Mouse (Mus musculus) hindbrain, postnatal 0 days (tissue): Measurements from ENCODE around the gene Gm3409. TPM values are rescaled to one million over a fixed set of nuclear protein-coding genes. Genes with fewer than 3 reads are reported as not detected.
A peak's percentile ranks its signal among the peaks of the same experiment; 100 is the strongest.

ENCODE experiments used
- ATAC-seq: fragments of 200-750 bp; cut with Nextera tagmentation; 2 replicates; pipeline ENCODE4 v1.8.0; 2017; ENCODE audit warnings: mild to moderate bottlenecking, moderate TSS enrichment, moderate library complexity
- DNase-seq: peaks from one replicate; pipeline ENCODE4 v3.0.0-alpha.2; 2015; ENCODE audit warnings: low spot score
- H3K27ac ChIP-seq: fragments of 300-500 bp; sonication (generic); 2 replicates; pipeline ENCODE4 v1.5.1; 2014; ENCODE audit warnings: mild to moderate bottlenecking
- H3K27me3 ChIP-seq: fragments of 300-500 bp; sonication (generic); 2 replicates; pipeline ENCODE4 v1.6.1; 2014; ENCODE audit warnings: low read length, mixed read lengths; ENCODE audit not compliant: insufficient read depth
- H3K36me3 ChIP-seq: fragments of 300-500 bp; sonication (generic); 2 replicates; pipeline ENCODE4 v1.6.1; 2014; ENCODE audit warnings: low read length, mixed read lengths; ENCODE audit not compliant: insufficient read depth
- H3K4me1 ChIP-seq: fragments of 300-500 bp; sonication (generic); 2 replicates; pipeline ENCODE4 v1.6.1; 2014; ENCODE audit warnings: antibody characterized with exemption, low read length, mixed read lengths; ENCODE audit not compliant: insufficient read depth
- H3K4me2 ChIP-seq: fragments of 300-500 bp; sonication (generic); 2 replicates; pipeline ENCODE4 v1.6.1; 2014; ENCODE audit warnings: low read depth, mild to moderate bottlenecking, low read length, moderate library complexity, mixed read lengths
- H3K4me3 ChIP-seq: fragments of 300-500 bp; sonication (generic); 2 replicates; pipeline ENCODE4 v1.5.1; 2014; ENCODE audit warnings: low read length
- H3K9ac ChIP-seq: fragments of 300-500 bp; sonication (generic); replicated peaks from 2 replicates; pipeline ENCODE4 v1.6.1; 2014; ENCODE audit warnings: mild to moderate bottlenecking, low read length, moderate library complexity, mixed read lengths
- H3K9me3 ChIP-seq: fragments of 300-500 bp; sonication (generic); 2 replicates; pipeline ENCODE4 v1.6.1; 2016; ENCODE audit warnings: low read length, mixed read lengths
- CTCF ChIP-seq: IDR thresholded peaks from 2 replicates; pipeline ENCODE4 v1.5.1; 2016; ENCODE audit warnings: antibody characterized with exemption, control low read depth, low read depth
- WGBS: fragments of 180-500 bp; shearing (Covaris S2); extraction: QIAGEN DNeasy Blood & Tissue Kit; methylation state at CpG from one replicate; pipeline ENCODE4 v1.1.7; 2014; 5-methylcytosine and 5-hydroxymethylcytosine counted together
- polyA plus RNA-seq: library from polyadenylated mRNA; unstranded; fragments of >200 nt; fragmentation: Nextera tagmentation; extraction: Ambion mirVana; gene quantifications from 2 replicates; pipeline ENCODE4 v1.2.1, GENCODE M21; 2015
- total RNA-seq: library from RNA; depleted of rRNA; stranded (reverse); fragments of >200 nt; gene quantifications from 2 replicates; pipeline ENCODE4 v1.2.3, GENCODE M21; 2014; rRNA removed

Gm3409 gene
- total and polyA plus RNA-seq, 2 experiments from 2014 or later: not detected

DNA sequence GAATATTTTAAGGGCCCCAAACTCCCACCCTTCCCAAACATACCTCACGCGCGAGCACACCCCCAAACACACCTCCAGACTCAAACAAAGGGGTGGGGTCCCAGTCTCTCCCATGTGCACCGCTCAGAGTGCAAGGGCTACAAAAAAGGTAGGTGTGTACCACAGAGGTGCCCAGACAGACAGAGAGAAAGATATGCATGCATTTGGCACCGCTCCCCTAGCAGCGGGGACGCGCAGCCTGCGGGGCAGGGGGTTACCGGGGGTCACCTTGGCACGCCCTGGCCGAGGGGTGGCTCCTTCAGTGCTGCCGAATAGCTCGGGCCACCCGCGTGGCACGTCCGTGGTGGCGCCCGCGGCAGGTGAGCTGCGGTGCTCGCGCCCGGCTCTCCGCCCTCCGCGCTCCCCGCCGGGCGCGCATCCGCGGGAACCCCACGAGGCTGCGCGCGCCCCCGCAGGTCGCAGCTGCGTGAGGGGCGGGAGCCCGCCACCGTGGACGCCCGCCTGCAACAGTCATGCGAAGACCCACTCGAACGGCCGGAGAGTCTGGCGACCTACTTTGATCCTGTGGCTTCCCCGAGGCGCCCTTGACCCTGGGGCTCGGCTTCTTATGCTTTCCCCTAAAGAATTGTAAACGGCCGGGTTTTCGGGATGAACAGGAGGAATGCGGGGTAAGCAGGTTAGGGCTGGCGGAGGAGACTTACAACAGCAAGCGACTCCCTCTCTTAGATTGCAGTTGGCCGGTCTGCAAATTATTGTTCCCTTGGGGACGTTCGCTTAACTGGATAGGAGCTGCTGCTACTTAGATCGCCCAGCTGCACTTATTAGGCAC lies 47.2 kb downstream of the Gm3409 start, which contains the start of gene Gpr12:
Gpr12 (minus strand) TSS at position 762 of the 829 bp plus-strand sequence.
- Histone ChIP-seq H3K4me1 (no peaks in the 10 kb centered on the region), H3K9me3 (no peaks in the 10 kb centered on the region), H3K4me3 (peak within 1 kb of the TSS; percentile 66), H3K4me2 (peak within 1 kb of the TSS; percentile 91), H3K27me3 (peaks cover 4% of the 10 kb centered on the region), H3K27ac (peak within 1 kb of the TSS; percentile 76), H3K36me3 (no peaks in the 10 kb centered on the region), H3K9ac (peak within 1 kb of the TSS; percentile 65)
- no peak for TF ChIP-seq CTCF
- peak; percentile 83 for ATAC-seq
- WGBS: under 1% methylated on average over 53 of the region's 64 CpGs
- DNase-seq: peak; percentile 82

GRCm38 (mm10) chr5:146585307-146585651 lies 47.8 kb downstream of the Gm3409 start:
- H3K4me1 ChIP-seq: no peaks in the 10 kb centered on the region
- peaks cover 4% of the 10 kb centered on the region for H3K27me3 ChIP-seq
- 7% methylated on average over 10 of the region's 10 CpGs for WGBS
- no peak for TF ChIP-seq CTCF
- H3K27ac ChIP-seq: no peak overlapping the region
- no peaks in the 10 kb centered on the region for H3K36me3 ChIP-seq
- ATAC-seq: 0 out of 2 replicates have a peak, but pooled peaks have one; percentile 7
- H3K9me3 ChIP-seq: no peaks in the 10 kb centered on the region
- peak overlapping the region; percentile 65 for H3K9ac ChIP-seq
- DNase-seq: no peak
- H3K4me2 ChIP-seq: peak overlapping the region; percentile 91
- H3K4me3 ChIP-seq: peak overlapping the region; percentile 66

GRCm38 (mm10) chr5:146586357-146587070 lies 49.1 kb downstream of the Gm3409 start:
- no peak for DNase-seq
- no peaks in the 10 kb centered on the region for H3K9me3 ChIP-seq
- H3K27me3 ChIP-seq: peaks cover 4% of the 10 kb centered on the region
- H3K27ac ChIP-seq: no peak overlapping the region
- H3K4me3 ChIP-seq: no peak overlapping the region
- H3K9ac ChIP-seq: no peak overlapping the region
- 71% methylated on average over 8 of the region's 8 CpGs for whole genome bisulfite sequencing
- H3K36me3 ChIP-seq: no peaks in the 10 kb centered on the region
- no peak overlapping the region for H3K4me2 ChIP-seq
- no peak for ATAC-seq
- TF ChIP-seq CTCF: peak; percentile 31; the same call in 1 of the 2 replicates
- no peaks in the 10 kb centered on the region for H3K4me1 ChIP-seq

Other genes starting within 250 kb of the Gm3409 start
- 38.6 and 39.8 TPM in 2 replicates for gene Wasf3, start 152.7 kb upstream of the Gm3409 start, total RNA-seq
- gene Wasf3, start 152.7 kb upstream of the Gm3409 start, polyA plus RNA-seq: 15.7 and 17.0 TPM in 2 replicates
- gene Gm6408, start 55.7 kb upstream of the Gm3409 start, total RNA-seq: 0.63 TPM in 1 of 2 replicates, not detected in the other
- gene Gm6408, start 55.7 kb upstream of the Gm3409 start, polyA plus RNA-seq: not detected in 2 replicates
- not detected in 2 replicates for gene Gm6370, start 46.3 kb upstream of the Gm3409 start, total RNA-seq
- gene Gm6370, start 46.3 kb upstream of the Gm3409 start, polyA plus RNA-seq: not detected in 2 replicates
- not detected in 2 replicates for gene 4930449I24Rik, start 35.2 kb upstream of the Gm3409 start, total RNA-seq
- not detected in 2 replicates for gene 4930449I24Rik, start 35.2 kb upstream of the Gm3409 start, polyA plus RNA-seq
- not detected in 2 replicates for gene Gm3402, start 23.5 kb upstream of the Gm3409 start, total RNA-seq
- gene Gm3402, start 23.5 kb upstream of the Gm3409 start, polyA plus RNA-seq: not detected in 2 replicates
- gene Gm3404, start 11.8 kb upstream of the Gm3409 start, total RNA-seq: not detected in 2 replicates
- not detected in 2 replicates for gene Gm3404, start 11.8 kb upstream of the Gm3409 start, polyA plus RNA-seq
- gene Gm3415, start 18.5 kb downstream of the Gm3409 start, total RNA-seq: not detected in 2 replicates
- not detected in 2 replicates for gene Gm3415, start 18.5 kb downstream of the Gm3409 start, polyA plus RNA-seq
- 37.2 and 38.6 TPM in 2 replicates for gene Gpr12, start 47.6 kb downstream of the Gm3409 start, total RNA-seq
- gene Gpr12, start 47.6 kb downstream of the Gm3409 start, polyA plus RNA-seq: 14.6 and 18.9 TPM in 2 replicates